Mouse (Mus musculus) cerebellum, postnatal 36 days (tissue): Measurements from ENCODE around the gene Vmn2r109.
"Not testable (repeated sequence)": the region's sequence is repeated elsewhere in the genome, so short reads cannot be mapped to it uniquely, and the experiment has no call there.

Experiments used
- DNase-seq, 2 experiments: peaks; one replicate each; pipeline ENCODE4 v3.0.0; 2021 to 2022; ENCODE audit warnings: mixed read lengths in 2 of 2

The Vmn2r109 gene

GRCm38 (mm10) chr17:20564656-20565055, at the start of gene Vmn2r109:
Gene Vmn2r109, minus strand, starts transcription at chr17:20564756.
- no peak for DNase-seq

- DNase-seq, result no peak
Observed at GRCm38 (mm10) chr17:20596323-20596722, 31.8 kb upstream of the Vmn2r109 start, which contains the start of gene Vmn2r110. Gene Vmn2r110, minus strand, starts transcription at chr17:20596423.

GRCm38 (mm10) chr17:20508247-20508646, 56.3 kb downstream of the Vmn2r109 start:
- not testable (repeated sequence) for DNase-seq

- no peak for DNase-seq
Observed at GRCm38 (mm10) chr17:20497858-20498257, 66.7 kb downstream of the Vmn2r109 start, which contains the start of gene Vmn1r225. Gene Vmn1r225, plus strand, starts transcription at chr17:20498158.
